Mouse (Mus musculus): ENCODE measurements at regions not wholly inside any gene's neighbourhood (a gene's known extent, or its start where the extent isn't known, plus 50 kb on each side); places are given as distances from the start of the nearest gene placed in this dataset.

DNA sequence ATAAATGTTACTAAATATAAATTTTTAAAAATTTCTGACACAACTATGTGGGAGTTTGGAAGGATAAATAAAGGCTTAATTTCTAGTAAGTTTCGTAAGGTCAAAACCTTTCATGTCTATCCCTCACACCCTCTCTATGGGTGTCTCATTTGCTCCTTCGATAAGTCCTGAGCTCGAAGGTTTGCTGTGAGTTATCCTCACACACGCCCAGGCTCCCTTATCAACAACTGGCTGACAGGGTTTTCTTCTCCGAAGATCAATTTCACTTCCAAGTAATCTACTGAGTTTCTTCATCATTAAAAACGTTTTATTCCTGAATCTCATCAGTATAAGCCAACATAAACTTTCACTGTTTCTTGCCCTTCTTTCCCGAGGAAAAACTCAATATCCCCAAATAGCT, 416.0 kb upstream of the Nudt12 start:
- Histone ChIP-seq H3K27me3 (replicated peaks; ENCODE audit: control insufficient read depth, insufficient read depth, low read length) (no peaks in the 10 kb centered on the region), H3K4me3 (ENCODE audit: low read depth, low read length) (no peak overlapping the region), H3K9me3 (ENCODE audit: control insufficient read depth) (no peaks in the 10 kb centered on the region), H3K4me2 (replicated peaks; ENCODE audit: low read depth) (no peak overlapping the region), H3K9ac (ENCODE audit: low read depth, low read length) (no peak overlapping the region), H3K4me1 (replicated peaks; ENCODE audit: control insufficient read depth, insufficient read depth, low read length) (no peaks in the 10 kb centered on the region), H3K36me3 (ENCODE audit: control insufficient read depth, insufficient read depth) (no peaks in the 10 kb centered on the region), H3K27ac (ENCODE audit: low read depth, low read length) (no peak overlapping the region)
- 61% methylated on average over 7 of the region's 7 CpGs for WGBS
- TF ChIP-seq CTCF (IDR thresholded peaks at IDR 0.05; ENCODE audit: low read depth): no peak
- ATAC-seq: no peak

DNA sequence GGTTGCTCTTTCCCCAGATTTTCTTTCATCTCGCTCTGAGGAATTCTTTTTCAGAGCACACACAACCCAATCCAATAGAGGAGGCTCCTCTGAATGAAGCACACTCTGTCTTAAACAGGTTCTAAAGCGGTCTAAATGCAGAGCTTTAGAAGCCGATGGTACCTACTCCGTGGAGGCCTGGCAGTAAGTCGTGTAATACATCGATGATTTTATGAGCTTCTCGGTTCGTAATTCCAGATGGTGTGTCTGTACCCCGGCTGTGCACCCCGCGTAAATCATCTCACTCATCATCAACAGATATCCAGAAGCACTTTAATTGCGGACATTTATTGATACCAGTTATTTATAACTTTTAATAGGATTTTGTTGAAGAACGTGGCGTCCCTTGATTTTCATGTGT, 408.3 kb upstream of the Nudt12 start:
- no peak for ATAC-seq
- H3K27me3 ChIP-seq (replicated peaks; ENCODE audit: control insufficient read depth, insufficient read depth, low read length): no peaks in the 10 kb centered on the region
- no peak for TF ChIP-seq CTCF (IDR thresholded peaks at IDR 0.05; ENCODE audit: low read depth)
- WGBS: 73% methylated on average over 14 of the region's 14 CpGs
- no peaks in the 10 kb centered on the region for H3K36me3 ChIP-seq (ENCODE audit: control insufficient read depth, insufficient read depth)
- H3K4me1 ChIP-seq (replicated peaks; ENCODE audit: control insufficient read depth, insufficient read depth, low read length): no peaks in the 10 kb centered on the region
- H3K27ac ChIP-seq (ENCODE audit: low read depth, low read length): no peak overlapping the region
- H3K4me3 ChIP-seq (ENCODE audit: low read depth, low read length): no peak overlapping the region
- H3K4me2 ChIP-seq (replicated peaks; ENCODE audit: low read depth): no peak overlapping the region
- no peak overlapping the region for H3K9ac ChIP-seq (ENCODE audit: low read depth, low read length)
- no peaks in the 10 kb centered on the region for H3K9me3 ChIP-seq (ENCODE audit: control insufficient read depth)

DNA sequence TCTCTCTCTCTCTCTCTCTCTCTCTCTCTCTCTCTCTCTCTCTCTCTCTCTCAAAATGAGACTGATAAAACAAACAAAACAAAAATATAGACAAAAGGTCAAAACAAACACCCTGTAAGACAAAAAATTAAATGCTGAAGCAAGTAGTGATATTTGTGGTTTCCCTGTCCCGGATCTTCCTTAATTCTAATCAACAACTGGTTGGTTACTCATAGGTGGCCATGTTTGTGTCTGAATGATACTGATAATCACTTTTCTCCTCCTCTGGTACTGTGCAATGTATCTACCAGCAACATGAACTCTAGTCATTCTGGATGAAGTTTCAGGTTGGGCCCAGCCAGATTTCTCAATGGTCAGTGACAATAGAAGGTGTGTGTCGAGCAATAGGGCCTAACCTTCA, 396.1 kb upstream of the Nudt12 start:
- ATAC-seq: no peak
- H3K36me3 ChIP-seq (ENCODE audit: control insufficient read depth, insufficient read depth): no peaks in the 10 kb centered on the region
- no peak for TF ChIP-seq CTCF (IDR thresholded peaks at IDR 0.05; ENCODE audit: low read depth)
- no peak overlapping the region for H3K27ac ChIP-seq (ENCODE audit: low read depth, low read length)
- no peaks in the 10 kb centered on the region for H3K27me3 ChIP-seq (replicated peaks; ENCODE audit: control insufficient read depth, insufficient read depth, low read length)
- H3K4me1 ChIP-seq (replicated peaks; ENCODE audit: control insufficient read depth, insufficient read depth, low read length): no peaks in the 10 kb centered on the region
- no peak overlapping the region for H3K9ac ChIP-seq (ENCODE audit: low read depth, low read length)
- no peak overlapping the region for H3K4me2 ChIP-seq (replicated peaks; ENCODE audit: low read depth)
- no peaks in the 10 kb centered on the region for H3K9me3 ChIP-seq (ENCODE audit: control insufficient read depth)
- WGBS: 82% methylated on average over 2 of the region's 2 CpGs
- H3K4me3 ChIP-seq (ENCODE audit: low read depth, low read length): no peak overlapping the region

DNA sequence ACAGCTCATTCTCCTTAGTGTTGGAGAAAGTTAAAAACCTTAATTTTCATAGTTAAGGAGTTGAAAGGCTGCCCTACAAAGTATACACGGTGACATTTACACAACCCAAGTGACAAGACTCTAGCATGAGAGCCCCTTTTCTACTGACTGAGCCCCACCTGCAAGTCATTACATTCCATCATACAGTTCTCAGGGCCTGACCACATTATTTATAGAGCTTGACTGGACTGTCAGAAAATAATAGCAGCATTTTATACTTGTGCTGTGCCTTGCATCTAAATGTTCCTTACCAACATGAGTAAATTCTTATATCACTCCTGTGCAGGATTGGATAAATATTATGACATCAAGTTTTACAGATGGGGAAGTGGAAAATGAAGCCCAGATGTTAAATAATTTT, 391.4 kb upstream of the Nudt12 start:
- WGBS: 67% methylated on average over 1 of the region's 1 CpGs
- no peaks in the 10 kb centered on the region for H3K4me1 ChIP-seq (replicated peaks; ENCODE audit: control insufficient read depth, insufficient read depth, low read length)
- no peak for TF ChIP-seq CTCF (IDR thresholded peaks at IDR 0.05; ENCODE audit: low read depth)
- H3K9me3 ChIP-seq (ENCODE audit: control insufficient read depth): no peaks in the 10 kb centered on the region
- no peak overlapping the region for H3K4me3 ChIP-seq (ENCODE audit: low read depth, low read length)
- no peaks in the 10 kb centered on the region for H3K27me3 ChIP-seq (replicated peaks; ENCODE audit: control insufficient read depth, insufficient read depth, low read length)
- H3K36me3 ChIP-seq (ENCODE audit: control insufficient read depth, insufficient read depth): no peaks in the 10 kb centered on the region
- H3K9ac ChIP-seq (ENCODE audit: low read depth, low read length): no peak overlapping the region
- no peak overlapping the region for H3K27ac ChIP-seq (ENCODE audit: low read depth, low read length)
- no peak for ATAC-seq
- H3K4me2 ChIP-seq (replicated peaks; ENCODE audit: low read depth): no peak overlapping the region

- no peak for ATAC-seq
- Histone ChIP-seq H3K4me1 (replicated peaks; ENCODE audit: control insufficient read depth, insufficient read depth, low read length) (no peaks in the 10 kb centered on the region), H3K27me3 (replicated peaks; ENCODE audit: control insufficient read depth, insufficient read depth, low read length) (no peaks in the 10 kb centered on the region), H3K4me3 (ENCODE audit: low read depth, low read length) (no peak overlapping the region), H3K4me2 (replicated peaks; ENCODE audit: low read depth) (no peak overlapping the region), H3K9ac (ENCODE audit: low read depth, low read length) (no peak overlapping the region), H3K36me3 (ENCODE audit: control insufficient read depth, insufficient read depth) (no peaks in the 10 kb centered on the region), H3K27ac (ENCODE audit: low read depth, low read length) (no peak overlapping the region), H3K9me3 (ENCODE audit: control insufficient read depth) (no peaks in the 10 kb centered on the region)
- no peak for TF ChIP-seq CTCF (IDR thresholded peaks at IDR 0.05; ENCODE audit: low read depth)
- 76% methylated on average over 3 of the region's 3 CpGs for WGBS
Measured at GRCm38 (mm10) chr17:59397404-59397803, 384.2 kb upstream of the Nudt12 start.

- Histone ChIP-seq H3K9ac (ENCODE audit: low read depth, low read length) (no peak overlapping the region), H3K27me3 (replicated peaks; ENCODE audit: control insufficient read depth, insufficient read depth, low read length) (no peaks in the 10 kb centered on the region), H3K4me3 (ENCODE audit: low read depth, low read length) (no peak overlapping the region), H3K4me2 (replicated peaks; ENCODE audit: low read depth) (no peak overlapping the region), H3K4me1 (replicated peaks; ENCODE audit: control insufficient read depth, insufficient read depth, low read length) (no peaks in the 10 kb centered on the region), H3K9me3 (ENCODE audit: control insufficient read depth) (no peaks in the 10 kb centered on the region), H3K36me3 (ENCODE audit: control insufficient read depth, insufficient read depth) (no peaks in the 10 kb centered on the region), H3K27ac (ENCODE audit: low read depth, low read length) (no peak overlapping the region)
- TF ChIP-seq CTCF (IDR thresholded peaks at IDR 0.05; ENCODE audit: low read depth): no peak
- WGBS: 93% methylated on average over 5 of the region's 5 CpGs
- no peak for ATAC-seq
Measured at GRCm38 (mm10) chr17:59383107-59383438, 369.9 kb upstream of the Nudt12 start.

Data from intestine, postnatal 0 days (tissue).